Mouse (Mus musculus): ENCODE results near the gene Olfr209. TPM values are rescaled to one million over a fixed set of nuclear protein-coding genes. Genes with fewer than 3 reads are reported as not detected.

The Olfr209 gene
- total RNA-seq (2023) = not detected

DNA sequence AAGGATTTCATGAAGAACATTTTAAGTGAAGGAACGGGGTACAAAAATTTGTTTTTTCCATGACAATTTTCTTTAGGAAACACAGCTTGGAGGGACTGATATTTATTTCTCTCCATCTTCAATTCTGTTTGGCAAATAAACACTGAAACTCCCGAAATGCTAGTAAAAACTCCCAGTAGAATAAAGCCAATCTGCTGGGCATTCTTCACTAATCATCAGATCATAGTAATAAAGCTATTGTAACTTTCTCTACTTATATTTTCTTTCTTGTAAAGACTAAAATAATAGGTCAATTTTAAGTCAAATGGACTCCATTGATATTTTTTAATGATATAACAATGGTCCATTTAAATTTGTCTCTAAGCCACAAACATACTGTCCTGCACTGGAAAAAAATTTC is at the start of gene Olfr209:
Gene Olfr209, minus strand, starts transcription at position 101 of the 400 bp plus-strand sequence.

DNA sequence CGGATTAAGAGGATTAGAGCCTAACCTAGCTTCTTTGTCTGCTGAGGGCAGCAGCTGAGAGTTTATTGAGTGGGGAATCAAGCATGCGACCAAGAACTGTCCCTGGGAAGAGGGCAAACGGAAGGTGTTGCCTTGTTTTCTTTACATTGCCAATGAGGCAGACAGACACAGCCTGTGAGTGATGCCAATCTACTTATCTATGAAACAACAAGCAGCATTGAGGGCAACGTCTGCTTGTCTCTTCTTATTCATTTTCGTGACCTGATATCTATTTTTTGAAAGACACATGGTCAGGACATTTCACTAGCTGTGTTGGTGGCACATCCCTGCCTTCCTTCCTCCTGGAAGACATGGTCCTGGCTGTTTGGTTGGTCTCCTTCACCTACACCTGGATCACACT is 43.2 kb upstream of the Olfr209 start, which contains the start of gene Gabrr3:
Gene Gabrr3, plus strand, starts transcription at position 301 of the 400 bp plus-strand sequence.

GRCm38 (mm10) chr16:59349146-59349545 is 14.6 kb downstream of the Olfr209 start, which contains the start of gene Olfr206:
TSS of gene Olfr206 (minus strand) at chr16:59349246.

GRCm38 (mm10) chr16:59331038-59331437 is 32.8 kb downstream of the Olfr209 start, which contains the start of gene Olfr205:
TSS of gene Olfr205 (minus strand) at chr16:59331138.

GRCm38 (mm10) chr16:59318148-59318547 is 45.6 kb downstream of the Olfr209 start, which contains the start of gene Olfr204:
TSS of gene Olfr204 (minus strand) at chr16:59318248.

Other genes with a start within 250 kb of the Olfr209 start
- gene Olfr194, start 242.9 kb downstream of the Olfr209 start, total RNA-seq (2023) = not detected
- gene Olfr195, start 216.9 kb downstream of the Olfr209 start, total RNA-seq (2023) = not detected
- gene Olfr196, start 193.5 kb downstream of the Olfr209 start, total RNA-seq (2023) = not detected
- not detected for gene Olfr198, start 160.5 kb downstream of the Olfr209 start, total RNA-seq (2023)
- not detected for gene Olfr199, start 144.2 kb downstream of the Olfr209 start, total RNA-seq (2023)
- gene Olfr201, start 91.4 kb downstream of the Olfr209 start, total RNA-seq (2023) = not detected
- not detected for gene Olfr202, start 77.2 kb downstream of the Olfr209 start, total RNA-seq (2023)
- not detected for gene Olfr203, start 65.1 kb downstream of the Olfr209 start, total RNA-seq (2023)
- not detected for gene Olfr204, start 45.7 kb downstream of the Olfr209 start, total RNA-seq (2023)
- not detected for gene Olfr205, start 32.9 kb downstream of the Olfr209 start, total RNA-seq (2023)
- not detected for gene Olfr206, start 14.7 kb downstream of the Olfr209 start, total RNA-seq (2023)
- gene Gabrr3, start 43.3 kb upstream of the Olfr209 start, total RNA-seq (2023) = not detected
- 10 to 100 TPM; 19.5 to 22.6 TPM for gene Riox2, start 107.8 kb upstream of the Olfr209 start, total RNA-seq (2023)
- gene Crybg3, start 237.0 kb upstream of the Olfr209 start, total RNA-seq (2023) = 10 to 100 TPM; 37.5 to 40.8 TPM